Mouse (Mus musculus): ENCODE measurements at regions not wholly inside any gene's neighbourhood (a gene's known extent, or its start where the extent isn't known, plus 50 kb on each side); places are given as distances from the start of the nearest gene placed in this dataset.

GRCm38 (mm10) chr2:11390667-11391334 lies 163.1 kb downstream of the Pfkfb3 start:
- no peak for ATAC-seq (ENCODE audit: insufficient number of reproducible peaks, insufficient read depth, low FRiP score, low TSS enrichment, low read depth)
- H3K27ac ChIP-seq = no peak overlapping the region
- no peak overlapping the region for H3K4me2 ChIP-seq
- H3K9ac ChIP-seq (replicated peaks) = no peak overlapping the region
- H3K9me3 ChIP-seq = no peaks in the 10 kb centered on the region
- H3K36me3 ChIP-seq = no peaks in the 10 kb centered on the region
- no peak overlapping the region for H3K4me3 ChIP-seq (replicated peaks)
- H3K4me1 ChIP-seq (replicated peaks) = no peaks in the 10 kb centered on the region
- 75% methylated on average over 6 of the region's 6 CpGs for WGBS
- no peaks in the 10 kb centered on the region for H3K27me3 ChIP-seq

DNA sequence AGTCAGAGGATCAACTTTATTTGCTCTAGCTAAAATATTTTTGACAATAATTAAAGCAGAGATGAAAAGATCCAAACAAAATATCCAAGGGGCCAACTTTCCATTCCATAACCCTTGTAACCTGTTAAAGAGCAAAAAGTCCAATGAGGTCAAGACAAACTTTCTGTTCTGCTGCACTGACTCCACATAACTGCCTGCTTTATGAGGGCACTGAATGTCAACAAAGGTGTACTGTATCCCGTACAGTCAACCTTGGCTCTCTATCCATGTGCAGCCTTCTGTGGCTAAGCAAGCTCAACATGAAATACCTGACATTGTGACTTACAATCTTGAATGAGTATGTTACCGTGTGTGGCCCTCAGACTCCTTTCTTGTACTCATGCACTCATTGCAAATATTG lies 166.3 kb downstream of the Pfkfb3 start:
- Histone ChIP-seq H3K27me3 (no peaks in the 10 kb centered on the region), H3K9ac (replicated peaks) (no peak overlapping the region), H3K4me2 (no peak overlapping the region), H3K36me3 (no peaks in the 10 kb centered on the region), H3K4me1 (replicated peaks) (no peaks in the 10 kb centered on the region), H3K9me3 (no peaks in the 10 kb centered on the region), H3K27ac (no peak overlapping the region), H3K4me3 (replicated peaks) (no peak overlapping the region)
- ATAC-seq (ENCODE audit: insufficient number of reproducible peaks, insufficient read depth, low FRiP score, low TSS enrichment, low read depth) = no peak
- 70% methylated on average over 2 of the region's 2 CpGs for WGBS

DNA sequence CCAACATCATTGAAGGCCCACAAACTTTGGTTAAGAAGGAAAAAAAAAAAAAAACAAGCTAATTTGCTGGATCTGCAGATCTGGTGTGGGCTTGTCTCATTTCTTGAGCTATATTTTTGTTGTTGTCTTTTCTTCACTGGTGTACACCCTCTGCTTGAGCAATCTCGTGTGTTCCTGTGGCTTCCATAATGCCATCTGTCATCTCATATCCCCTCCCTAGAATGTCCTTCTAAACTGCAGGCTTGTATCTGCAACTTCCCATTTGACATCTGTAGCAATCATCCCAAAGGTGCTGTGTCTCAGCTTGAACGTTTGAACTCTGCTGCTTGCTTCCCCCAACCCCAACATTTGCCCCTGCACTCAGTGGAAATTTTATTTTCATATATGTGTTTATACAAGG lies 170.1 kb downstream of the Pfkfb3 start:
- 72% methylated on average over 2 of the region's 2 CpGs for WGBS

GRCm38 (mm10) chr2:11377213-11377612 lies 176.7 kb downstream of the Pfkfb3 start:
- H3K36me3 ChIP-seq = no peaks in the 10 kb centered on the region
- no peak overlapping the region for H3K9ac ChIP-seq (replicated peaks)
- no peak overlapping the region for H3K4me2 ChIP-seq
- H3K27ac ChIP-seq = no peak overlapping the region
- WGBS = 72% methylated on average over 2 of the region's 2 CpGs
- H3K9me3 ChIP-seq = no peaks in the 10 kb centered on the region
- no peaks in the 10 kb centered on the region for H3K4me1 ChIP-seq (replicated peaks)
- no peaks in the 10 kb centered on the region for H3K27me3 ChIP-seq
- no peak for ATAC-seq (ENCODE audit: insufficient number of reproducible peaks, insufficient read depth, low FRiP score, low TSS enrichment, low read depth)
- no peak overlapping the region for H3K4me3 ChIP-seq (replicated peaks)

More for the DNA sequence above, 170.1 kb downstream of the Pfkfb3 start:
- Histone ChIP-seq H3K27me3 (no peaks in the 10 kb centered on the region), H3K27ac (no peak overlapping the region), H3K9me3 (no peaks in the 10 kb centered on the region), H3K9ac (replicated peaks) (no peak overlapping the region), H3K4me2 (no peak overlapping the region), H3K4me1 (replicated peaks) (no peaks in the 10 kb centered on the region), H3K36me3 (no peaks in the 10 kb centered on the region), H3K4me3 (replicated peaks) (no peak overlapping the region)
- ATAC-seq (ENCODE audit: insufficient number of reproducible peaks, insufficient read depth, low FRiP score, low TSS enrichment, low read depth) = no peak

DNA sequence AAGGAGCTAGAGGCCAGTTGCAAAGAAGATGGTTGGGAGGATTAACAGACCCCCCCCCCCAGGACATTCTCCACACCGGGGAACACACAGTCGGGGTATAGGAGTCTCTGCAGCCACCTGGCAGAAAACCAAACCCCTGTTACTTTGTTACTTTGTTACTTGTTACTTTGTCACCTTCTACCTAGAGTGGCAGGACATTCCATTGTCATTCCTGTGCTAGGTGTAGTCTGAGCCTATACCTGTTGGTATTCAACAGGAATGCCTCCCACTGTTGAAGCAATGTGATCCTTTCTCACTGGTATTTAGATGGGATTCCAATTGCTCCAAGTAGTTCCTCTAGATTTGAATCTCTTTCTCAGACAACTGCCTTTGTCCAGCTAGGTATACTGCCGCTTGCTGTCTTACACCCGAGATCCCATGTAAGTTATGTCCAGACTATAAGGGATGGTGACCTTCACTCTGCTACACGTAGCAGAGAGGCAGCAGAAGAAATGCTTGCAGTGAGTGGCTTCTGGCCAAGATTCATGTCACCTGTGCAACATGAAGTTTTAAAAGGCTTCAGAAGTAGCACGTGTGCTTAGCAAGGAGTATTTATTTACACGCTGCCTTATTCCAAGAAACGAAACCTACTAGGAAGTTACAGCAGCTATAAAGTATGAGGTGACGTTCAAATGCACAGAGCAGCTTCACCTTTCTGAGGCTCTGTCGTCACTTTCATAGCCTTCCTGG lies 178.0 kb downstream of the Pfkfb3 start:
- no peaks in the 10 kb centered on the region for H3K36me3 ChIP-seq
- no peak overlapping the region for H3K27ac ChIP-seq
- H3K4me1 ChIP-seq (replicated peaks) = no peaks in the 10 kb centered on the region
- WGBS = 72% methylated on average over 10 of the region's 10 CpGs
- no peak overlapping the region for H3K4me3 ChIP-seq (replicated peaks)
- H3K27me3 ChIP-seq = no peaks in the 10 kb centered on the region
- no peak for ATAC-seq (ENCODE audit: insufficient number of reproducible peaks, insufficient read depth, low FRiP score, low TSS enrichment, low read depth)
- no peaks in the 10 kb centered on the region for H3K9me3 ChIP-seq
- no peak overlapping the region for H3K9ac ChIP-seq (replicated peaks)
- H3K4me2 ChIP-seq = no peak overlapping the region

- 68% methylated on average over 6 of the region's 6 CpGs for WGBS
- Histone ChIP-seq H3K36me3 (no peaks in the 10 kb centered on the region), H3K4me2 (no peak overlapping the region), H3K9me3 (no peaks in the 10 kb centered on the region), H3K4me1 (replicated peaks) (no peaks in the 10 kb centered on the region), H3K27me3 (no peaks in the 10 kb centered on the region), H3K4me3 (replicated peaks) (no peak overlapping the region), H3K9ac (replicated peaks) (no peak overlapping the region), H3K27ac (no peak overlapping the region)
- ATAC-seq (ENCODE audit: insufficient number of reproducible peaks, insufficient read depth, low FRiP score, low TSS enrichment, low read depth) = no peak
Measured at GRCm38 (mm10) chr2:11375092-11375491, 178.8 kb downstream of the Pfkfb3 start.

GRCm38 (mm10) chr2:11370273-11370672 lies 183.6 kb downstream of the Pfkfb3 start:
- no peaks in the 10 kb centered on the region for H3K27me3 ChIP-seq
- H3K9me3 ChIP-seq = no peaks in the 10 kb centered on the region
- no peak overlapping the region for H3K9ac ChIP-seq (replicated peaks)
- H3K4me1 ChIP-seq (replicated peaks) = no peaks in the 10 kb centered on the region
- H3K27ac ChIP-seq = no peak overlapping the region
- no peak overlapping the region for H3K4me3 ChIP-seq (replicated peaks)
- no peaks in the 10 kb centered on the region for H3K36me3 ChIP-seq
- no peak overlapping the region for H3K4me2 ChIP-seq
- no peak for ATAC-seq (ENCODE audit: insufficient number of reproducible peaks, insufficient read depth, low FRiP score, low TSS enrichment, low read depth)

GRCm38 (mm10) chr2:11367319-11367718 lies 186.6 kb downstream of the Pfkfb3 start:
- no peak for ATAC-seq (ENCODE audit: insufficient number of reproducible peaks, insufficient read depth, low FRiP score, low TSS enrichment, low read depth)

GRCm38 (mm10) chr2:11365815-11366214 lies 188.1 kb downstream of the Pfkfb3 start:
- Histone ChIP-seq H3K27ac (no peak overlapping the region), H3K9me3 (no peaks in the 10 kb centered on the region), H3K4me1 (replicated peaks) (no peaks in the 10 kb centered on the region), H3K4me3 (replicated peaks) (no peak overlapping the region), H3K4me2 (no peak overlapping the region), H3K9ac (replicated peaks) (no peak overlapping the region), H3K36me3 (no peaks in the 10 kb centered on the region), H3K27me3 (no peaks in the 10 kb centered on the region)
- WGBS = 77% methylated on average over 3 of the region's 3 CpGs
- ATAC-seq (ENCODE audit: insufficient number of reproducible peaks, insufficient read depth, low FRiP score, low TSS enrichment, low read depth) = no peak

More at GRCm38 (mm10) chr2:11367319-11367718, 186.6 kb downstream of the Pfkfb3 start:
- WGBS = 77% methylated on average over 2 of the region's 2 CpGs
- H3K9me3 ChIP-seq = no peaks in the 10 kb centered on the region
- H3K27ac ChIP-seq = no peak overlapping the region
- H3K27me3 ChIP-seq = no peaks in the 10 kb centered on the region
- H3K4me3 ChIP-seq (replicated peaks) = no peak overlapping the region
- no peak overlapping the region for H3K9ac ChIP-seq (replicated peaks)
- H3K4me2 ChIP-seq = no peak overlapping the region
- H3K4me1 ChIP-seq (replicated peaks) = no peaks in the 10 kb centered on the region
- no peaks in the 10 kb centered on the region for H3K36me3 ChIP-seq

DNA sequence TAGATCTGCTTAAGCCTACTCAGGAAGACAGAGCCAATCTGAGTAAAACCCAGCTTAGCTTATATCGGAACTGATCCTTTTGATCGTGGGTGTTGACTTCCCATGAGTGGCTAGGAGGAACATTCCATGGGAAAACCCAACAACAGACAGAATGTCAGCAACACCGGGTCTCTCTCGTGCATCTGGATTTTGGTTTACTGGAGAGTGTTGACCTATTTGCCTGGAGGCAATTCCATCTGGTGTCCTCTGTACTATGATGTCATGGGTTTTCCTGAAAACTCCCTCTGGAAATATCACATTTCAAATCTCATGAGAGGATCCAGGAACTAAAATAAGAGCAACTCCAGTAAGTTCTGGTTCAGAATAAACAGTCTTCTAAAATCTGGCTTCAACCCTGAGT lies 188.5 kb downstream of the Pfkfb3 start:
- Histone ChIP-seq H3K36me3 (no peaks in the 10 kb centered on the region), H3K27me3 (no peaks in the 10 kb centered on the region), H3K9me3 (no peaks in the 10 kb centered on the region), H3K27ac (no peak overlapping the region), H3K4me2 (no peak overlapping the region), H3K4me1 (replicated peaks) (no peaks in the 10 kb centered on the region), H3K9ac (replicated peaks) (no peak overlapping the region), H3K4me3 (replicated peaks) (no peak overlapping the region)
- no peak for ATAC-seq (ENCODE audit: insufficient number of reproducible peaks, insufficient read depth, low FRiP score, low TSS enrichment, low read depth)
- 62% methylated on average over 4 of the region's 4 CpGs for WGBS

- no peaks in the 10 kb centered on the region for H3K27me3 ChIP-seq
- H3K4me1 ChIP-seq (replicated peaks) = no peaks in the 10 kb centered on the region
- no peak overlapping the region for H3K9ac ChIP-seq (replicated peaks)
- H3K27ac ChIP-seq = no peak overlapping the region
- H3K36me3 ChIP-seq = no peaks in the 10 kb centered on the region
- 88% methylated on average over 2 of the region's 2 CpGs for WGBS
- ATAC-seq (ENCODE audit: insufficient number of reproducible peaks, insufficient read depth, low FRiP score, low TSS enrichment, low read depth) = no peak
- H3K4me3 ChIP-seq (replicated peaks) = no peak overlapping the region
- H3K4me2 ChIP-seq = no peak overlapping the region
- H3K9me3 ChIP-seq = no peaks in the 10 kb centered on the region
Measured at GRCm38 (mm10) chr2:11364111-11364510, 189.8 kb downstream of the Pfkfb3 start.

GRCm38 (mm10) chr2:11363061-11363464 lies 190.8 kb downstream of the Pfkfb3 start:
- H3K9ac ChIP-seq (replicated peaks) = no peak overlapping the region
- H3K4me1 ChIP-seq (replicated peaks) = no peaks in the 10 kb centered on the region
- H3K4me3 ChIP-seq (replicated peaks) = no peak overlapping the region
- H3K4me2 ChIP-seq = no peak overlapping the region
- ATAC-seq (ENCODE audit: insufficient number of reproducible peaks, insufficient read depth, low FRiP score, low TSS enrichment, low read depth) = no peak
- H3K9me3 ChIP-seq = no peaks in the 10 kb centered on the region
- no peak overlapping the region for H3K27ac ChIP-seq
- 83% methylated on average over 5 of the region's 5 CpGs for WGBS
- H3K27me3 ChIP-seq = no peaks in the 10 kb centered on the region
- no peaks in the 10 kb centered on the region for H3K36me3 ChIP-seq
